Mouse (Mus musculus) erythroblast, embryonic 14.5 days (primary cell): ENCODE measurements around the gene Noxa1. TPM values are rescaled to one million over a fixed set of nuclear protein-coding genes. Genes with fewer than 3 reads are reported as not detected.

Experiments
- H3K27me3 ChIP-seq: 2 replicates; pipeline ENCODE4 v1.6.1; 2012; ENCODE audit warnings: inconsistent platforms; ENCODE audit not compliant: control insufficient read depth
- H3K36me3 ChIP-seq: 2 replicates; pipeline ENCODE4 v1.6.1; 2012; ENCODE audit warnings: mild to moderate bottlenecking, inconsistent platforms; ENCODE audit not compliant: control insufficient read depth
- H3K4me1 ChIP-seq: 2 replicates; pipeline ENCODE4 v1.6.1; 2012; ENCODE audit warnings: inconsistent platforms; ENCODE audit not compliant: control insufficient read depth
- H3K4me3 ChIP-seq: replicated peaks from 2 replicates; pipeline ENCODE3; 2012; ENCODE audit warnings: moderate library complexity, mild to moderate bottlenecking, inconsistent platforms
- H3K9me3 ChIP-seq: 2 replicates; pipeline ENCODE4 v1.6.1; 2012; ENCODE audit warnings: low read length, inconsistent platforms, mixed read lengths; ENCODE audit not compliant: control insufficient read depth
- GATA1 ChIP-seq: IDR thresholded peaks from 2 replicates; pipeline ENCODE4 v1.6.1; 2012; ENCODE audit warnings: low read length, inconsistent platforms, mixed read lengths
- TAL1 ChIP-seq: IDR thresholded peaks from 3 replicates; pipeline ENCODE4 v1.6.1; 2012; ENCODE audit warnings: low read length, inconsistent platforms, mixed read lengths
- polyA plus RNA-seq: library from polyadenylated mRNA; stranded (reverse); fragments of >175 nt; gene quantifications from 2 replicates; pipeline ENCODE4 v1.2.3, GENCODE M21; 2012

The Noxa1 gene
- polyA plus RNA-seq, 1 experiment: 0.04 TPM

GRCm38 (mm10) chr2:25083697-25084096, 11.3 kb downstream of the Noxa1 start:
- no peaks in the 10 kb centered on the region for H3K9me3 ChIP-seq
- TF ChIP-seq GATA1 (no peak), TAL1 (no peak)
- H3K36me3 ChIP-seq: no peaks in the 10 kb centered on the region; the same call in 1 of the 2 replicates
- H3K4me1 ChIP-seq: no peaks in the 10 kb centered on the region
- H3K27me3 ChIP-seq: peaks cover 5% of the 10 kb centered on the region; the same call in 1 of the 2 replicates
- H3K4me3 ChIP-seq: no peak overlapping the region

- no peaks in the 10 kb centered on the region for H3K4me1 ChIP-seq
- no peaks in the 10 kb centered on the region for H3K9me3 ChIP-seq
- TF ChIP-seq TAL1 (no peak), GATA1 (no peak)
- no peaks in the 10 kb centered on the region; the same call in 1 of the 2 replicates for H3K36me3 ChIP-seq
- H3K27me3 ChIP-seq: peaks cover 5% of the 10 kb centered on the region; the same call in 1 of the 2 replicates
- peak within 1 kb of the TSS; percentile 2 for H3K4me3 ChIP-seq
These were observed 14.9 kb downstream of the Noxa1 start, which contains the start of gene Entpd8 for GRCm38 (mm10) chr2:25080076-25080475. Entpd8 (plus strand) TSS chr2:25080304.

GRCm38 (mm10) chr2:25078967-25079366, 16.0 kb downstream of the Noxa1 start:
- Histone ChIP-seq H3K36me3 (no peaks in the 10 kb centered on the region; the same call in 1 of the 2 replicates), H3K27me3 (peaks cover 5% of the 10 kb centered on the region; the same call in 1 of the 2 replicates), H3K4me3 (no peak overlapping the region), H3K4me1 (no peaks in the 10 kb centered on the region), H3K9me3 (no peaks in the 10 kb centered on the region)
- no peak for TF ChIP-seq TAL1
- TF ChIP-seq GATA1: no peak

GRCm38 (mm10) chr2:25075506-25075905, 19.4 kb downstream of the Noxa1 start:
- H3K4me3 ChIP-seq: no peak overlapping the region
- H3K9me3 ChIP-seq: no peaks in the 10 kb centered on the region
- no peaks in the 10 kb centered on the region; the same call in 1 of the 2 replicates for H3K27me3 ChIP-seq
- no peak for TF ChIP-seq TAL1
- TF ChIP-seq GATA1: no peak
- H3K36me3 ChIP-seq: no peaks in the 10 kb centered on the region
- H3K4me1 ChIP-seq: no peaks in the 10 kb centered on the region

- H3K27me3 ChIP-seq: no peaks in the 10 kb centered on the region
- no peak overlapping the region for H3K4me3 ChIP-seq
- no peaks in the 10 kb centered on the region for H3K9me3 ChIP-seq
- no peak for TF ChIP-seq GATA1
- no peak for TF ChIP-seq TAL1
- 0 out of 2 replicates have a peak, but pooled peaks cover 4% of the 10 kb centered on the region for H3K4me1 ChIP-seq
- no peaks in the 10 kb centered on the region for H3K36me3 ChIP-seq
These were observed 22.6 kb downstream of the Noxa1 start for GRCm38 (mm10) chr2:25072398-25072797.

GRCm38 (mm10) chr2:25069537-25069936, 25.4 kb downstream of the Noxa1 start:
- TF ChIP-seq GATA1: no peak
- no peak for TF ChIP-seq TAL1
- Histone ChIP-seq H3K4me3 (no peak overlapping the region), H3K27me3 (no peaks in the 10 kb centered on the region), H3K9me3 (no peaks in the 10 kb centered on the region), H3K36me3 (no peaks in the 10 kb centered on the region), H3K4me1 (peaks cover 5% of the 10 kb centered on the region; the same call in 1 of the 2 replicates)

- Histone ChIP-seq H3K4me1 (peaks cover 15% of the 10 kb centered on the region), H3K4me3 (no peak overlapping the region), H3K36me3 (peaks cover 7% of the 10 kb centered on the region), H3K27me3 (no peaks in the 10 kb centered on the region), H3K9me3 (no peaks in the 10 kb centered on the region)
- TF ChIP-seq GATA1: no peak
- no peak for TF ChIP-seq TAL1
These were observed 28.4 kb downstream of the Noxa1 start for GRCm38 (mm10) chr2:25066552-25066951.

- H3K4me1 ChIP-seq: peaks cover 20% of the 10 kb centered on the region
- H3K27me3 ChIP-seq: no peaks in the 10 kb centered on the region
- H3K4me3 ChIP-seq: no peak overlapping the region
- H3K36me3 ChIP-seq: peaks cover 12% of the 10 kb centered on the region
- TF ChIP-seq GATA1 (no peak), TAL1 (no peak)
- H3K9me3 ChIP-seq: no peaks in the 10 kb centered on the region
These were observed 29.4 kb downstream of the Noxa1 start for GRCm38 (mm10) chr2:25065537-25065936.

GRCm38 (mm10) chr2:25064285-25064684, 30.7 kb downstream of the Noxa1 start:
- TF ChIP-seq GATA1: no peak

GRCm38 (mm10) chr2:25063523-25063922, 31.4 kb downstream of the Noxa1 start:
- peaks cover 27% of the 10 kb centered on the region for H3K4me1 ChIP-seq
- H3K4me3 ChIP-seq: no peak overlapping the region
- no peaks in the 10 kb centered on the region for H3K27me3 ChIP-seq
- no peaks in the 10 kb centered on the region for H3K9me3 ChIP-seq
- TF ChIP-seq TAL1 (no peak), GATA1 (no peak)
- peaks cover 17% of the 10 kb centered on the region for H3K36me3 ChIP-seq

More at GRCm38 (mm10) chr2:25064285-25064684, 30.7 kb downstream of the Noxa1 start:
- Histone ChIP-seq H3K9me3 (no peaks in the 10 kb centered on the region), H3K36me3 (peaks cover 17% of the 10 kb centered on the region), H3K4me1 (peaks cover 25% of the 10 kb centered on the region), H3K4me3 (no peak overlapping the region), H3K27me3 (no peaks in the 10 kb centered on the region)
